Mouse (Mus musculus) midbrain, postnatal 0 days (tissue): ENCODE measurements around the gene Top3a. TPM values are rescaled to one million over a fixed set of nuclear protein-coding genes. Genes with fewer than 3 reads are reported as not detected.

Source experiments
- ATAC-seq: fragments of 200-750 bp; cut with Nextera tagmentation; 2 replicates; pipeline ENCODE4 v1.8.0; 2017; ENCODE audit warnings: moderate number of reproducible peaks, mild to moderate bottlenecking, moderate TSS enrichment, moderate library complexity; ENCODE audit not compliant: low FRiP score
- DNase-seq: peaks from one replicate; pipeline ENCODE4 v3.0.0-alpha.2; 2015; ENCODE audit warnings: low spot score
- H3K27ac ChIP-seq: fragments of 300-500 bp; sonication (generic); 2 replicates; pipeline ENCODE4 v1.5.1; 2014; ENCODE audit warnings: low read depth, mild to moderate bottlenecking, low read length, mixed read lengths
- H3K27me3 ChIP-seq: fragments of 300-500 bp; sonication (generic); 2 replicates; pipeline ENCODE4 v1.6.1; 2014; ENCODE audit warnings: low read length, control low read depth, mixed read lengths; ENCODE audit not compliant: insufficient read depth
- H3K36me3 ChIP-seq: fragments of 300-500 bp; sonication (generic); 2 replicates; pipeline ENCODE4 v1.6.1; 2014; ENCODE audit warnings: low read length, control low read depth, mixed read lengths; ENCODE audit not compliant: insufficient read depth
- H3K4me1 ChIP-seq: fragments of 300-500 bp; sonication (generic); 2 replicates; pipeline ENCODE4 v1.6.1; 2014; ENCODE audit warnings: mild to moderate bottlenecking, control low read depth, antibody characterized with exemption, low read length, mixed read lengths; ENCODE audit not compliant: insufficient read depth
- H3K4me2 ChIP-seq: fragments of 300-500 bp; sonication (generic); 2 replicates; pipeline ENCODE4 v1.6.1; 2014; ENCODE audit warnings: low read depth, mild to moderate bottlenecking, low read length, mixed read lengths; ENCODE audit not compliant: poor library complexity, severe bottlenecking
- H3K4me3 ChIP-seq: fragments of 300-500 bp; sonication (generic); 2 replicates; pipeline ENCODE4 v1.5.1; 2014; ENCODE audit warnings: low read depth, mild to moderate bottlenecking, low read length, moderate library complexity
- H3K9ac ChIP-seq: fragments of 300-500 bp; sonication (generic); replicated peaks from 2 replicates; pipeline ENCODE4 v1.6.1; 2014; ENCODE audit warnings: mild to moderate bottlenecking, low read length, moderate library complexity, mixed read lengths; ENCODE audit not compliant: poor library complexity, severe bottlenecking
- H3K9me3 ChIP-seq: fragments of 300-500 bp; sonication (generic); 2 replicates; pipeline ENCODE4 v1.6.1; 2016; ENCODE audit warnings: low read length, control low read depth
- CTCF ChIP-seq: IDR thresholded peaks from 2 replicates; pipeline ENCODE4 v1.5.1; 2016; ENCODE audit warnings: antibody characterized with exemption, mild to moderate bottlenecking
- WGBS: fragments of 180-500 bp; shearing (Covaris S2); extraction: QIAGEN DNeasy Blood & Tissue Kit; methylation state at CpG from one replicate; pipeline ENCODE4 v1.1.7; 2014; 5-methylcytosine and 5-hydroxymethylcytosine counted together
- polyA plus RNA-seq: library from polyadenylated mRNA; unstranded; fragments of >200 nt; fragmentation: Nextera tagmentation; extraction: Ambion mirVana; gene quantifications from 2 replicates; pipeline ENCODE4 v1.2.1, GENCODE M21; 2015
- total RNA-seq: library from RNA; depleted of rRNA; stranded (reverse); fragments of >200 nt; gene quantifications from 2 replicates; pipeline ENCODE4 v1.2.3, GENCODE M21; 2014

Top3a gene
- total and polyA plus RNA-seq, 2 experiments from 2014 or later, result 4.1 to 10.9 TPM

GRCm38 (mm10) chr11:60769322-60769721 is 7.8 kb downstream of the Top3a start:
- 91% methylated on average over 2 of the region's 2 CpGs for WGBS

GRCm38 (mm10) chr11:60766969-60767368 is 10.2 kb downstream of the Top3a start:
- Histone ChIP-seq H3K4me3 (no peak overlapping the region), H3K27me3 (no peaks in the 10 kb centered on the region), H3K4me2 (no peak overlapping the region), H3K27ac (no peak overlapping the region), H3K36me3 (no peaks in the 10 kb centered on the region), H3K9ac (no peak overlapping the region), H3K9me3 (no peaks in the 10 kb centered on the region), H3K4me1 (no peaks in the 10 kb centered on the region)
- ATAC-seq (no peak), DNase-seq (peak; percentile 14)
- 74% methylated on average over 4 of the region's 4 CpGs for WGBS
- peak; percentile 51 for TF ChIP-seq CTCF

More at GRCm38 (mm10) chr11:60769322-60769721, 7.8 kb downstream of the Top3a start:
- Histone ChIP-seq H3K4me2 (no peak overlapping the region), H3K9me3 (no peaks in the 10 kb centered on the region), H3K4me3 (no peak overlapping the region), H3K27me3 (no peaks in the 10 kb centered on the region), H3K4me1 (no peaks in the 10 kb centered on the region; the same call in 1 of the 2 replicates), H3K36me3 (no peaks in the 10 kb centered on the region), H3K27ac (no peak overlapping the region), H3K9ac (no peak overlapping the region)
- DNase-seq (no peak), ATAC-seq (no peak)
- TF ChIP-seq CTCF, result no peak

- no peak for TF ChIP-seq CTCF
- H3K4me2 ChIP-seq, result no peak overlapping the region
- WGBS, result 90% methylated on average over 3 of the region's 3 CpGs
- peaks cover 8% of the 10 kb centered on the region; the same call in 1 of the 2 replicates for H3K36me3 ChIP-seq
- H3K4me3 ChIP-seq, result no peak overlapping the region
- no peaks in the 10 kb centered on the region for H3K9me3 ChIP-seq
- DNase-seq (no peak), ATAC-seq (no peak)
- no peaks in the 10 kb centered on the region for H3K4me1 ChIP-seq
- no peak overlapping the region for H3K27ac ChIP-seq
- H3K27me3 ChIP-seq, result no peaks in the 10 kb centered on the region
- H3K9ac ChIP-seq, result no peak overlapping the region
Observed at GRCm38 (mm10) chr11:60761681-60762080, 15.5 kb downstream of the Top3a start.

GRCm38 (mm10) chr11:60755570-60755969 is 21.6 kb downstream of the Top3a start:
- no peak overlapping the region for H3K4me2 ChIP-seq
- H3K9me3 ChIP-seq, result no peaks in the 10 kb centered on the region
- peaks cover 39% of the 10 kb centered on the region; the same call in 1 of the 2 replicates for H3K36me3 ChIP-seq
- ATAC-seq (no peak), DNase-seq (no peak)
- TF ChIP-seq CTCF, result no peak
- H3K27ac ChIP-seq, result no peak overlapping the region
- H3K4me1 ChIP-seq, result no peaks in the 10 kb centered on the region
- no peak overlapping the region for H3K9ac ChIP-seq
- H3K27me3 ChIP-seq, result no peaks in the 10 kb centered on the region
- WGBS, result 95% methylated on average over 7 of the region's 7 CpGs
- H3K4me3 ChIP-seq, result no peak overlapping the region

GRCm38 (mm10) chr11:60740321-60740720 is 36.8 kb downstream of the Top3a start:
- 77% methylated on average over 3 of the region's 3 CpGs for WGBS
- no peak for DNase-seq
- Histone ChIP-seq H3K36me3 (peaks cover 28% of the 10 kb centered on the region), H3K4me3 (no peak overlapping the region), H3K27me3 (no peaks in the 10 kb centered on the region), H3K9ac (no peak overlapping the region), H3K4me2 (no peak overlapping the region), H3K4me1 (no peaks in the 10 kb centered on the region), H3K9me3 (no peaks in the 10 kb centered on the region), H3K27ac (no peak overlapping the region)
- no peak for TF ChIP-seq CTCF
- ATAC-seq, result no peak

- Histone ChIP-seq H3K4me1 (no peaks in the 10 kb centered on the region), H3K9me3 (no peaks in the 10 kb centered on the region), H3K27ac (no peak overlapping the region), H3K4me2 (no peak overlapping the region), H3K9ac (no peak overlapping the region), H3K27me3 (no peaks in the 10 kb centered on the region), H3K36me3 (peaks cover 15% of the 10 kb centered on the region), H3K4me3 (no peak overlapping the region)
- no peak for ATAC-seq
- no peak for TF ChIP-seq CTCF
- no peak for DNase-seq
Observed at GRCm38 (mm10) chr11:60737450-60737849, 39.7 kb downstream of the Top3a start.
